Mouse (Mus musculus): ENCODE results near the gene Naa15. TPM values are rescaled to one million over a fixed set of nuclear protein-coding genes. Genes with fewer than 3 reads are reported as not detected.
"Not testable (repeated sequence)": the region's sequence is repeated elsewhere in the genome, so short reads cannot be mapped to it uniquely, and the experiment has no call there.

Naa15 gene
- total RNA-seq, 4 experiments from 2014 or later: 40.5 to 53.0 (median 48.0) TPM

DNA sequence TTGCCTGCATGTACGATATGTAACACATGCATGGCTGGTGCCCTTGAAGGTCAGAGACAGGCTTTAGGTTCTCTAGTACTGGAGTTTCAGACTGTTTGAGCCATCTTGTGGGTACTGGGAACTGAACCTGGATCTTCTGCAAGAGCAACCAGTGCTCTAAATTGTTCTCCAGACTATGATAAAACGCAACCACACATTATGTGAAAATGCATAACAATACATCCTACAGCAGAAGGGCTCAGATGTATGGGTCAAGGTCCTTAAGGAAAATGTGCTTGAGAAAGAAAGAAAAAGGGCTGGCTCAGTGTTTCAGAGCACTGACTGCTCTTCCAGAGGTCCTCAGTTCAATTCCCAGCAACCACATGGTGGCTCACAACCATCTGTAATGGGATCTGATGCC lies 21.3 kb upstream of the Naa15 start:
- DNase-seq (ENCODE audit: low spot score in 2 of 2): no peak

DNA sequence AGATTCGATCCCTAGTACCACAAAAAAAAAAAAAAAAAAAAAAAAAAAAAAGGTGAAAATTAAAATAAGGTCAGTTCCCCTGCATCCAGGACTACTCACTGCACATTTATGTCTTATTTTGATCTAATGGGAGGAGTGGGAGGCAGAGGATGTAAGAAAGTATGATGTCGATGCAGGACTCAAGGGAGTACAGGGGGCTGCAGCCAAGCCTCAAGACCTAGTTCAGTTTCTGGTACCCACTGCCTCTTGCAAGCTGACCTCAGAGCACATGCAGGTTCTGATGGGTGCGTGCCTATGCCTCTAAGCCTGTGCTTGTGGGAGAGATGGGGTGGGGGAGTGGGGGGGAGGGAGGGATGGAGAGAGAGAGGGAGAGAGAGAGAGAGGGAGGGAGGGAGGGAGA lies 20.1 kb upstream of the Naa15 start:
- DNase-seq (ENCODE audit: low spot score in 2 of 2): no peak

DNA sequence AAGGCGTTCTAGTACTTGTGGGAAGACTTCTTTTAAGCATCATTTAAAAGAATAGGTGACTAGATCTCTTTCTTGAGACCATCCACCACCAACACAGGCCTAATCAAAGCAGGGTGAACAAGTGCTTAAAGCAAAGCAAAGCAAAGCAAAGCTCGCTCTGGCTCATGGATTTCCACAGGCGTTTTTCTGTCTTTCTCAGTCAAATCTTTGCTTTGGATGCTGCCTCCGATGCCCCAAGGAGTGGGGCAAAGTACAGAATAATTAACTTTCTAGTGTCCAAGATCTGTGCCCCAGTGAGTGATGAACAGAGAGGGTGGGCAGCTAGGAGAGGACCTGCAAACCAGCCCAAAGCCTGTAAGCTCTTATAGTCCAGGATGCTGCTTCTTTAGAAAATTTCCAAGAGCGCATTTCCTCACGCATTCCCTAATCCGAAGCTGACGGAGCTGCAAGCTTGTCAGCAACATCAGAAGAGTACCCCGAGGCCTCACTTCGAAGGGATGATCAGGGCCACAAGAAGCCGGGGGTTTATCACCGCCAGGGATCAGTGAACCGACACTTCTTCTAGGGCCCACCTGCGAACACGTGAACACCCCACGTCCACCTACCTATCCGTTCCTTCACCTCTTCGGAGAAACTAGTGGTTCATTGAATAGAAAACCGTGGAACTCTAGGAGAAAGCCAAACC lies 19.3 kb upstream of the Naa15 start:
- no peak for DNase-seq (ENCODE audit: low spot score in 2 of 2)

DNA sequence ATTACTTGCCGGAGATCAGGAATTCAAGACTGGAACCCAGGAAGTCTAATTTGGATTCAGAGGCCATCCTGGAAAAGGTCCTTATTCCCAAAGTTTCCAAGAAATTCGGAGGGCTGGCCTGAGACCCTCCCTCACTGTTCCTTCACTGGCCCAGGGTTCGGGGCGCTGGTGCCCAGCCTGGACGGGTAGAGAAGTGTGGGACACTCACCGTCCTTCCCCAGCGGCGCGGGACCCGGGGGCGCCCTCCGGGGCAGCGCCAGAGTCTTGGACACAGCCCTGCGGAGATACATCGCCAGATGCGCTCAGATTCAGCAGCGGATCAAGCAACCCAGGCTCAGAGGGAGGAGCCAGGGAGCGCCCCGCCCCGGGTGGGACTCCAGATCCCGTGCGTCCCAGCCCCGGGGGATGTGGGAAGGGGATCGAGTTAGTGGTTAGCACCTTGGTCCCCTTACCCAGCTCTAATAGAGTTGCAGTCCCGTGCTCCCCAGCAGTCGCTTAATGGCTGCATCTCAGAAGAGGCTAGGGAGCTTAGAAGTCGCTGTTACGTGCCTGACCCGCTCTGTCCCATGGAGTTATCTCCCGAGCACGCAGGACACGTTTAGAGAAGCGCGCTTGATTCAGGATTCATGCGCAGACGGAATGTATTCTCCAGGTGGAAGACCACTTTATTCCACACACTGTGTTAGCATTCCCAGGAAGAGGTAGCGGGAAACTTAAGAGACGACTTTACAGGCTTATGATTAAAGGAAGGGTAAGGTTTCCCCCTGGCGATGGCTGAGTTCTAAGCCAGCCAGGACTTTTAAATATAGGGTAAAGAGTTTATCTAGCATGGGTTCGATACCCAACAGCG lies 18.5 kb upstream of the Naa15 start, which contains the start of gene Mgarp:
Mgarp (minus strand) TSS at position 520 of the 850 bp plus-strand sequence.
- peak; percentile 33 to 36 for DNase-seq (ENCODE audit: low spot score in 2 of 2)

DNA sequence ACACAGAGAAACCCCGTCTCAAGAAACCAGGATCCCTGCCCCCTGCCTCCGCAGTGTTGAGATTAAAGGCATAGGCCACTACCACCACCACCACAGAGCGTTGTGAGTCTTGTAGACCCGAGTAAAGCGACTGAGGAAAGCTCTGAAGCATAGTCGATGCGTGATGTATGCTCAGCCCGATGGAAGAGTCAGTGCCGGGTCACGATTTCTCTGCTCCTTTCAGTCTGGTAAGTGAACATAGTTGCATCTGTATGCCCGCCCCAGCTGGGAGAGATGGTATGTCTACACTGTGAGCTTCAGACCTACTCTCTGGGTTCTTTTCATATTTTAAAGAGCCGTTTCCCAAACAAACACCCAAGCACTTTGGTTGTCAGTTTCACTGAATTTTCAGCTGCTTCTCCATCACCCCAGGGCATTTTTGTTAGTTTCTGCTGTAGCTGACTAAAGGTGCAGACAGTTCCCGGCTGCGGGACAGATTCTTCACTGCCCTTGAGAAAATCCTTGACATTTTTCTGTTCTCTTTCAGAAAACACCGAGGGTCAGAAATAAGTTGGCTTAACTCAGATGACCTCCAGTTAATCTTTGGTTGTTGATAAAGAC lies 17.1 kb upstream of the Naa15 start:
- no peak for DNase-seq (ENCODE audit: low spot score in 2 of 2)

DNA sequence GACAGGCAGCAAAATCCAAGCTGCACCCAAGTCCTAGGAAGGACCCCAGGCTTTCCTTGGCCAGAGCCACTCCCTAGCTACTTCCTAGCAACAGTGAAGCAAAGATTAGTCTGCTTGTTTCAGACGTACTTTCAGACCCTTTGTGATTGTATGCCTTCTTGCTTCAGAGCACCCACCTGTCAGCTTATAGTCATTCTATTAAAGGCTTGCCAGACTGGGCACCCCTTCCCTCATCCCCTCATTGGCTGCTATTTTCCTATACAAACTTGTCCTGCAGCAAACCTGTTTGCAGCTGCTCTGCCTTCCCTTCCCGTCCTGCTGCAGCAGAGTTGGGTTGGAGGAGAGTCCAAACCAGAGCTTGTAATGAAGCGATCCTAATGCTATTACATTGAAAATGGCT lies 16.3 kb upstream of the Naa15 start:
- DNase-seq (ENCODE audit: low spot score in 2 of 2): no peak

DNA sequence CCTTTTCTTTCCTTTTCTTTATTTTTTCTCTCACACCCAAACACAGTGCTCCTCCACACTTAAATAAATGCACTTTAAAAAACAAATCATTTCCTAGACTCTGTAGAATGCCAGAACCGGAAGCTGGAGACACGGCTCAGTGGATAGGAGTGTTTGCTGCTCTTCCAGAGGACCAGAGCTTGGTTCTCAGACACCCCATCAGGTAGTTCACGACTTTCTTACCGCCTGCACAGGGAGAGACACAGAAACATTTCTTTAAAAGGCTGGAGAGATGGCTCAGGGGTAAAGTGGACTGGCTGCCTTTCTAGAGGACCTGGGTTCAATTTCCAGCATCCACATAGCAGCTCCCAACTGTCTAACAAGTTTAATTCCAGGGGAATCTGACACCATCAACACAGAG lies 15.4 kb upstream of the Naa15 start:
- DNase-seq (ENCODE audit: low spot score in 2 of 2): no peak

DNA sequence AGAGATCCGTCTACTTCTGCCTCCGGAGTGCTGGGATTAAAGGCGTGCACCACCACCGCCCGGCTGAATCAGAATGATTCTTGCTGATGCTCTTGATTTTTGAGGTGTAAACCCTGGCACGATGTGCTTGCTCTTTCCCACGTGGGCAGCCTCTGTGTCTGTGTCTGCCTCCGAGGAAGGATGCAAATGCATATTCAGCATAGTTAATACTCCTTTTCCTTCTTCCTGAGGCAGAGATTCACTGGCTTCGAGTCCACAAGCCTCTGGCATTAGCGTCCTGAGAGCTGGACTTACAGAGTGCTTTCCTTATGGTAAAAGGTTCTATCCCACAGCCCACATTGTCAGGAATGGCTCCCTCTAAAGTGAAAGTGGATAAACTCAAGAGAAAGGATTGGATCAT lies 14.3 kb upstream of the Naa15 start:
- no peak for DNase-seq (ENCODE audit: low spot score in 2 of 2)

DNA sequence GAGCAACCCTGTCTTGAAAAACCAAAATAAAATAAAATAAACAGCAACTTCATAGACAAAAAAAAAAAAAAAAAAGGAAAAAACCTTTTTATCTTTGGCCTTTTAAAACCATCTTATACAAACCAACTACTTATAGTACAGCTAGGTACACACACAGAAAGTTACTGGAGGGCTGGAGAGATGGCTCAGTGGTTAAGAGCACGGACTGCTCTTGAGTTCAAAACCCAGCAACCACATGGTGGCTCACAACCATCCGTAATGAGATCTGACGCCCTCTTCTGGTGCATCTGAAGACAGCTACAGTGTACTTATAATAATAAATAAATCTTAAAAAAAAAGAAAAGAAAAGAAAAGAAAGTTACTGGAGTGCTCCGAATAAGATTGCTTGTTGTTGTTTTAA lies 12.9 kb upstream of the Naa15 start:
- DNase-seq (ENCODE audit: low spot score in 2 of 2): not testable (repeated sequence)

DNA sequence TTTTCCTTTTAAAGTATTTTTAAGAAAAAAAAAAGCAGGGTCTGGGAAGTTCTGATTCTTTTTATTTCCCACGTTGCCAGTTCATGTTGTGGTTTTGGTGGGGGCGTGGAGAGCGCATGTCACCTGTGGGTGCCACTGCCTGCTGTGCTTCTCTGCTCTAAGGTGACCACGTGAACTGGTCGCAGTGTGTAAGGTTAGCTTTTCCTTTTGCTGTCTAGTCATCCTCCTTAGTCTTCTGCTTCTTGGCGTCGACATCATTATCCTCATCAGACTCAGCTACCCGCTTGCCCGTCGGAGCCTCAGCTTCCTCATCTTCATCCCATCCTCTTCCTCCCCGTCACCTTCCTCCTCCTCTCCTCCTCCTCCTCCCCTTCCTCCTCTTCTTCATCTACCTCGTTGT lies 12.3 kb upstream of the Naa15 start:
- DNase-seq (ENCODE audit: low spot score in 2 of 2): no peak

DNA sequence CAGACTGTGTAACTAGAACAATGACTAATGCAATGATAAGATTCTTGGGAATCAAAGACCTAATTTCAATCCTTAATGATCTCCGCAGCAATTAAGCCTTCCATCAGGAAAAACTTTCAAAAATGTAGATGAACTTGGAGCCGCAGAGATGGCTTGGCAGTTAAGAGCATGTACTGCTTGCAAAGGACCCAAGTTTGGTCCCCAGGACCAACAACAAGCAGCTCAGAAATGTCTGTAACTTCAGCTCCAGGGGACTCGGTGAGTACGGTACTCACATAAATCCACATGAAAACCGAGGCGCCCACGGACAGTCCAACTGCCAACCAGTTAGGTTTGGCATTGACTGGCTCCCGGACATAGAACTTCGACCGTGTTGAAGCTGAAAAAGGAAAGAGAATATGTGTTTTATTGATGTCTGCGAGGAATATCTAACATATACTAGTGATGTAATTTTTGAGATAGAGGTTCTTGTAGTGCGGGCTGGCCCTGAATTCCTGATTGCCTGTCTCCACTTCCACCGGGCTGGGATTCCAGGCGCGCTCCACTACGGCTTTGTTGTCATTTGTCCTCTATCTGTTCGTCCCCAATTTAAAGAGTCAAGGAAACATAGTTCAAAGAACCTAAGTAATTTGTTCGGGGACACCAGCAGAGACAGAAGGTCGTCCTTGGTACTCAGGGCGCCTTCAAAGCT lies 6.9 kb upstream of the Naa15 start:
- no peak for DNase-seq (ENCODE audit: low spot score in 2 of 2)

DNA sequence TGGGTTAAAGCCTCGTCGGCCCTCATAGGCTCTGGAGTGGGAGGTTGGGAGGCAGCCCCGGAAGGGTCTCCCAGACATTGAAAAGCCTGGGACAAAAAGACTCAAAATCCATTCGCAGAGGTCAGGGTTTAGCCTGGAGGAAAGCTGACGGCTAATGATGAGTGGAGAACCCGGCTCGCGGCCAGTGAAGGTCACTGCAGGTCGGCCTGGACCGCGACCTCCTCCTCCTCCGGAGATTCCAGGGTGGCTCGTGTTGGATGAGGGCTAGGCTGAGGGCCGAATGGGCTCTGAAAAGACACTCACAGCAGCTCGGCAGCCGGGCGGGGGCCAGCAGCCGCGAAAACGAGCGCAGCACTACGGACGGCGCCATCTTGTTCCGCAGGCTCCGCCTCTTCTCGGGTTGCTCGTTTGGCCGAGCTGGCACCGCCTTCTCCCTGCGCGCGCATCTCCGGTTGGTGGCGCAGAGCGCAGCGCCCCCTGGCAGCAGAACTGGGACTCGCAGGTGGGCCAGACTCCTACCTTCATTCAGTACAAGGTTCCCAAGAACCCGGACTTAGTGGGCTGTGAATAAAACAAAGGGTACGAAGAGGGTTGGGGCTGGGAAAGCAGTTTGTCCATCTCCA lies 6.3 kb upstream of the Naa15 start, which contains the start of gene Ndufc1:
Ndufc1 (minus strand) TSS at position 428 of the 623 bp plus-strand sequence.
- peak; percentile 93 to 95 for DNase-seq (ENCODE audit: low spot score in 2 of 2)

DNA sequence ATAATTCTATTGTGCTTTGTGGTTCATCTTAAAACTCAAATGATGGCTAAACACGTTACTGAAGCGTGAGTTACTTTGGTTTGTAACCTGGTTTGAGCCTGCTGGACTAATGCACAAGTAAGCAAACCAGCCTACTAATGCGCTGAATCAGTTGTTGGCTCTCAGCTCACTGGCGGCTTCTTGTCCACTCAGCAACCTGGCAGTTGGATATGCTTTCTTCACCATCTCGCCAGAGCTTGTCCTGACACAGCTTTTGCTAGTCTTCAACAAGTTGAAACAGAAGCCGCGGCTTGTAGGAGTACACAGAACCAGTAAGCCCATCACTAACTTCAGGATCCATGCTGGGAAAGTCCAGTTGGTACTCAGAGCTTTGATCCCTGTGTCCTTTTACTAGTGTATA lies 2.5 kb upstream of the Naa15 start:
- peak; percentile 22 to 59 for DNase-seq (ENCODE audit: low spot score in 2 of 2)

DNA sequence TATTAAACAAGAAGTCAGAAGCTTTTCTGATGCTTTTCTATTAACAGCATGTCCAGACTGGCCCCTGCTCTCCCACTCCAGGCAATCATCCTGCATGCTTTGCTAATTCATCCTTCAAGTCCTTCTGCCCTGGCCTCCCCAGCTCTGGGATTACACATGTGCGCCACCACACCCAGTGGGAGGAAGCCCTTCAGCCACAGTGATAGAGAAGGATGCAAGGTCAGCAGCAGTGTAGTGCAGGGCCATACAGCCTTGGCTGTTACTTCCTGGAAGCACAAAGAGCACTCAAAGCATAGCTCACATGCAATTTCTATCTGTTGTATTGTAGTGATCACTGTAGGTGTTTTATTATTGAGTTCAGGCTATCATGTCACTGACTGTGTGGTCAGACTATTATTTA lies 1.7 kb upstream of the Naa15 start:
- DNase-seq (ENCODE audit: low spot score in 2 of 2): no peak

DNA sequence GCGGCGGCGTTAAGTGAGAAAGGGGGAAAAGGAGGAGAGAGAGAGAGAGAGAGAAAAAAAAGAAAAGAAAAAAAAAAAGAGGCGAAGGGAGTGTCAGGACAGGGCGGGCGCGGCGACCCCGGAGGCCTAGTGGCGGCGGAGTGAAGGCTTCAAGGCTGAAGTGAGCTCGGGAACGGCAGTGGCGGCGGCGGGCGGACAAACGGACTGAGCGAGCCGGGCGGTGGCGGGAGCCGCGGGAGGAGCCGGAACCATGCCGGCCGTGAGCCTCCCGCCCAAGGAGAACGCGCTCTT lies 1.1 kb downstream of the Naa15 start:
- DNase-seq (ENCODE audit: low spot score in 2 of 2): no peak

DNA sequence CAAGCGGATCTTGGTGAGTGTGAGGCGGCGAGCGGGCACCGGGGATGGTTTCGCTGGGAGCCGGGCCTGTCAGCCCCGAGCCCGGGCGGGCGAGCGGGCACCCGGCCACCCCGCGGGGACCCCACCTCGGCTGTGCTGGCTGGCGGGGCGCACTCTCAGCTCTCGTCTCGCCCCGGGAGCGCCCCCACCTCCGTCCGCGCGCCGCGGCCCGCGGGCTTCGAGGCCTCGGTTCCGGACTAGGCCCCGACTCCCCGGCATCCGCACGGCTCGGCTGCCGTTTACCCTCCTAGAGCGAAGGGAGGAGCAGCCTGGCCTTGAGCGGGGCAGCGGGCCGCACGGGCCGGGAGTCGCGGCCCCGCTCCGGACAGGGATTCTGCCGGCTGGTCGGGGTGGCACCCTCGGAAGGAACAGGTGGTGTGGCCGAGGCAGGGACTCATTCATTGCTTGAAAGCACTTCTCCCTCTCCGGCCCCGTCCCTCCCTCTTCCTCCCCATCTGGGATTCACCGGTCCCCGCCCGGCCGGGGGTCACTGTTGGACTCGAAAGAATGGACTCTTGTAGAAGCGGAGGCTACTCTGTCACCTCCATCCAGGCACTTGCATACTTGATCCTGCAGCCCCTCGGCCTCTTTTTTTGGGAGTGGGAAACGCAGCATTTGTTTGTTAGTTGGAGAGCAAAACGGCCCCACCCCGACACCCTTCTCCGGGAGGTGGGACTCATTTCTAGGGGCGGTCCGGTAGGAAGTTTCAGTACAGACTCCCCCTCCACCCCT lies 1.6 kb downstream of the Naa15 start:
- peak; percentile 7 to 13 for DNase-seq (ENCODE audit: low spot score in 2 of 2)

DNA sequence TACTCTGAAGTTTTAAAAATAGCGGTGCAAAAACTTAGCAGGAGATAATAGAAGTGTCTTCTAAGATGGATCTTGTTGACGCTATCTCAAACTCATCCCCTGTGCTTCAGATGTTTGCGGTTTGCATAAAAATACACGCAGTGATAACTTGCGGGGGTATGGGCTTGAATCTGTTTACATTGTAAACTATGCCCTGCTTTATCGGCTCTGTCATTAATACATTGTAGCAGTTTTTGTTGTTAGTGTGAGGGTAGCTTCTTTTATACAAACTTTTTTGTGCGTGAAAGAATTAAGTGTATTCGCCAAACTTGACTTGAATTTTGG lies 2.1 kb downstream of the Naa15 start:
- DNase-seq (ENCODE audit: low spot score in 2 of 2): no peak

DNA sequence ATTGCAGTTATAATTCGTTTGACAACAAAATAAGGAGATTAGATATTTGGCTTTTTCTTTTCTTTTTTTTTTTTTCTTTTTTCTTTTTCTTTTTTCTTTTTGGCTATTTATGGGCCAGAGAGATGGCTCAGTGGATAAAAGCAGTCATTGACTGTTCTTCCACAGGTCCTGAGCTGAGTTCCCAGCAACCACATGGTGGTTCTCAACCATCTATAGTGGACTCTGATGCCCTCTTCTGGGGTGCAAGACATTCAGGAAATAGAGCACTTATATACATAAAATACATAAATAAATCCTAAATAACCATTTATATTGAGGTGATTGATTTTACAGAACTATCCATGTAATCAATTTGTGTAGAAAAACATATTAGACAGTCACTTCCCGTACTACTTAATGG lies 2.5 kb downstream of the Naa15 start:
- no peak for DNase-seq (ENCODE audit: low spot score in 2 of 2)

DNA sequence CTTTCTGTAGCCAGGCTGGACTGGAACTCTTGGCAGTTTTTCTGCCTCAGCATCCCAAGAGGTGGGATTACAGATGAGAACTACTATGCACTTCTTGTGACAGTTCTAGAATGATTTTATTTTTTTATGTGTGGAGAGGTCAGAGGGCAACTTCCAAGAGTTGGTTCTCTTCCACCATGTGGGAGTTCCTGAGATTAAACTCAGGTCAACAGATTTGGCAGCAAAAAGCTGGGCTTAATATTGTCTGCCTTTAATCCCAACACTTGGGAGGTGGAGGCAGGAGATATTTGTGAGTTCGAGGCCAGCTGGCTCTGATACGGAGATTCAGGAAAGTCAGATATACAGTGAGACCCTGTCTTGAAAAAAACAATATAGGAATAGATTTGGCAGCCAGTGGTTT lies 3.0 kb downstream of the Naa15 start:
- DNase-seq (ENCODE audit: low spot score in 2 of 2): no peak

DNA sequence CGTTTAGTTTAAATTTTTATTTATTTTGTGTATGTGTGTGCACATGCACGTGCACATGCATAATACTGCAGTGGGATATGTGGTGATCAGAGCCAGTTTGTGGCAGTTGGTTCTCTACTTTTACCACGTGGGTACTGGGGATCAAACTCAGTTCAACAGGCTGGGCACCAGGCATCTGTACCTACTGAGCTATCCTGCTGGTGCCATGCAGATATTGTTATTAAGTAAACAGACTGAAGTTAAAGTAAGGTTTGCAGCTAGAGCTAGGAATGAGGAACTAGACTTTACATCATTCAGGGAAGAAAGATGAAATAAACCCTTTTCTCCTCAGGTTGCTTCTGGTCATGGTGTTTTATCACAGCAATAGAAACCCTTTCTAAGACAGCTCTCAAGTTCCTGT lies 7.0 kb downstream of the Naa15 start:
- DNase-seq (ENCODE audit: low spot score in 2 of 2): no peak

DNA sequence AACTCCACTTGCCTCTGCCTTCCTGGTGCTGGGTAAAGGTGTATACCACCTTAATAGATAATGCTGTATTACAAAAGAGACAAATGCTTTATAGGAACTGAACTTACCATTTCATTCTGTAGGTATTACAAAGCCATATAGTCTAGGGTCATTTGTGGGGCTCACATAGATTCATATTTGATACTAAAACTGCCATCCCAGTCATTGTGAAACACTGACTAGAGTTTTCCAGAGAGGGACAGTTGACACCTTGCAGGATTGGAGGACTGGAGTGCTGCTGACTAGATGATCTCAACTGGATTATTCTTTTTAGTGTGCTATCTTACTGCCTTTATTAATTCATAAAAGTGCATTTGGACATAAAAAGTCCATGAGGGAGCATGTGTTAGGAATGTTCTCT lies 10.4 kb downstream of the Naa15 start:
- DNase-seq (ENCODE audit: low spot score in 2 of 2): no peak

All from gastrocnemius, adult 8-10 months (tissue).